Mouse (Mus musculus) layer of hippocampus, adult 18-20 months (tissue): ENCODE data around the gene Plaur. TPM values are rescaled to one million over a fixed set of nuclear protein-coding genes. Genes with fewer than 3 reads are reported as not detected.

ENCODE experiments used
- DNase-seq, 2 experiments: peaks; one replicate each; pipeline ENCODE4 v3.0.0; 2022; ENCODE audit warnings: low spot score in 2 of 2
- long read RNA-seq: library from polyadenylated mRNA; stranded (forward); transcript quantifications from one replicate; pipeline ENCODE4 v2.0.0, GENCODE M21; 2021
- total RNA-seq, 2 experiments: library from RNA; stranded (reverse); gene quantifications; 2 replicates each; pipeline ENCODE4 v1.2.3; 2021

Plaur gene
- under 1 TPM; 0.54 to 0.91 TPM for total RNA-seq
- long read RNA-seq, partial matches to known transcripts = 0 of 1 reads
- long read RNA-seq, other reads (novel, unspliced or antisense) = 0 of 1 reads

GRCm38 (mm10) chr7:24462388-24463319, at the start of gene Plaur:
Gene Plaur, plus strand, starts transcription at chr7:24462484.
- DNase-seq = no peak

GRCm38 (mm10) chr7:24413630-24414029, 48.7 kb upstream of the Plaur start:
- no peak for DNase-seq

- no peak for DNase-seq
These were observed 47.0 kb upstream of the Plaur start for GRCm38 (mm10) chr7:24415261-24415660.

GRCm38 (mm10) chr7:24419579-24419978, 42.7 kb upstream of the Plaur start:
- DNase-seq = no peak

- no peak for DNase-seq
These were observed 40.6 kb upstream of the Plaur start for GRCm38 (mm10) chr7:24421648-24422047.

GRCm38 (mm10) chr7:24422251-24422650, 40.0 kb upstream of the Plaur start:
- no peak for DNase-seq

- DNase-seq = no peak
These were observed 39.0 kb upstream of the Plaur start for GRCm38 (mm10) chr7:24423107-24423763.

- no peak for DNase-seq
These were observed 38.1 kb upstream of the Plaur start for GRCm38 (mm10) chr7:24423956-24424732.

GRCm38 (mm10) chr7:24425919-24426318, 36.4 kb upstream of the Plaur start:
- DNase-seq = no peak

- no peak for DNase-seq
These were observed 35.1 kb upstream of the Plaur start for GRCm38 (mm10) chr7:24427168-24427567.

- no peak for DNase-seq
These were observed 33.6 kb upstream of the Plaur start for GRCm38 (mm10) chr7:24428725-24429124.

- DNase-seq = peak; percentile 76 to 85
These were observed 32.7 kb upstream of the Plaur start for GRCm38 (mm10) chr7:24429413-24430112.

GRCm38 (mm10) chr7:24430551-24431345, 31.5 kb upstream of the Plaur start:
- no peak for DNase-seq

GRCm38 (mm10) chr7:24431713-24432112, 30.6 kb upstream of the Plaur start:
- DNase-seq = no peak

- no peak for DNase-seq
These were observed 27.0 kb upstream of the Plaur start for GRCm38 (mm10) chr7:24435305-24435704.

GRCm38 (mm10) chr7:24437981-24438380, 24.3 kb upstream of the Plaur start:
- DNase-seq = no peak

- DNase-seq = no peak
These were observed 23.1 kb upstream of the Plaur start for GRCm38 (mm10) chr7:24439191-24439590.

GRCm38 (mm10) chr7:24439891-24440290, 22.4 kb upstream of the Plaur start:
- no peak for DNase-seq

- peak in 1 of 2 experiments; percentile 62 for DNase-seq
These were observed 20.5 kb upstream of the Plaur start for GRCm38 (mm10) chr7:24441785-24442184.

GRCm38 (mm10) chr7:24442313-24442712, 20.0 kb upstream of the Plaur start:
- no peak for DNase-seq
